Mouse (Mus musculus) lung, postnatal 0 days (tissue): ENCODE data around the gene Hhat. TPM values are rescaled to one million over a fixed set of nuclear protein-coding genes. Genes with fewer than 3 reads are reported as not detected.

ENCODE experiments used
- ATAC-seq: fragments of 200-750 bp; cut with Nextera tagmentation; 2 replicates; pipeline ENCODE4 v1.8.0; 2017; ENCODE audit warnings: moderate library complexity
- DNase-seq: peaks from one replicate; pipeline ENCODE4 v3.0.0-alpha.2; 2016; ENCODE audit warnings: low spot score
- H3K27ac ChIP-seq: fragments of 300-500 bp; sonication (generic); 2 replicates; pipeline ENCODE4 v1.5.1; 2014; ENCODE audit warnings: antibody characterized with exemption, mild to moderate bottlenecking, low read length, mixed read lengths
- H3K27me3 ChIP-seq: fragments of 300-500 bp; sonication (generic); replicated peaks from 2 replicates; pipeline ENCODE4 v1.6.1; 2014; ENCODE audit warnings: low read length, mixed read lengths; ENCODE audit not compliant: insufficient read depth
- H3K36me3 ChIP-seq: fragments of 300-500 bp; sonication (generic); 2 replicates; pipeline ENCODE4 v1.6.1; 2014; ENCODE audit warnings: low read length, mixed read lengths; ENCODE audit not compliant: insufficient read depth
- H3K4me1 ChIP-seq: fragments of 300-500 bp; sonication (generic); 2 replicates; pipeline ENCODE4 v1.6.1; 2014; ENCODE audit warnings: antibody characterized with exemption, low read depth, low read length, mixed read lengths; ENCODE audit not compliant: insufficient read depth
- H3K4me2 ChIP-seq: fragments of 300-500 bp; sonication (generic); replicated peaks from 2 replicates; pipeline ENCODE4 v1.6.1; 2014; ENCODE audit warnings: low read depth, mild to moderate bottlenecking, low read length, moderate library complexity, mixed read lengths
- H3K4me3 ChIP-seq: fragments of 300-500 bp; sonication (generic); 2 replicates; pipeline ENCODE4 v1.5.1; 2014; ENCODE audit warnings: low read depth, low read length
- H3K9ac ChIP-seq: fragments of 300-500 bp; sonication (generic); replicated peaks from 2 replicates; pipeline ENCODE4 v1.6.1; 2014; ENCODE audit warnings: low read depth, mild to moderate bottlenecking
- H3K9me3 ChIP-seq: fragments of 300-500 bp; sonication (generic); 2 replicates; pipeline ENCODE4 v1.6.1; 2016; ENCODE audit warnings: low read length, mixed read lengths
- CTCF ChIP-seq: IDR thresholded peaks from 2 replicates; pipeline ENCODE4 v1.5.1; 2016; ENCODE audit warnings: antibody characterized with exemption, mild to moderate bottlenecking
- EP300 ChIP-seq: IDR thresholded peaks from 2 replicates; pipeline ENCODE4 v1.6.1; 2016; ENCODE audit warnings: antibody characterized with exemption, mild to moderate bottlenecking, control low read depth
- WGBS: fragments of 180-500 bp; shearing (Covaris S2); extraction: QIAGEN DNeasy Blood & Tissue Kit; methylation state at CpG from one replicate; pipeline ENCODE4 v1.1.7; 2014; 5-methylcytosine and 5-hydroxymethylcytosine counted together
- polyA plus RNA-seq: library from polyadenylated mRNA; unstranded; fragments of >200 nt; fragmentation: Nextera tagmentation; extraction: Ambion mirVana; gene quantifications from 2 replicates; pipeline ENCODE4 v1.2.1, GENCODE M21; 2015

The Hhat gene
- polyA plus RNA-seq, 1 experiment from 2014 or later: 2.4 TPM

DNA sequence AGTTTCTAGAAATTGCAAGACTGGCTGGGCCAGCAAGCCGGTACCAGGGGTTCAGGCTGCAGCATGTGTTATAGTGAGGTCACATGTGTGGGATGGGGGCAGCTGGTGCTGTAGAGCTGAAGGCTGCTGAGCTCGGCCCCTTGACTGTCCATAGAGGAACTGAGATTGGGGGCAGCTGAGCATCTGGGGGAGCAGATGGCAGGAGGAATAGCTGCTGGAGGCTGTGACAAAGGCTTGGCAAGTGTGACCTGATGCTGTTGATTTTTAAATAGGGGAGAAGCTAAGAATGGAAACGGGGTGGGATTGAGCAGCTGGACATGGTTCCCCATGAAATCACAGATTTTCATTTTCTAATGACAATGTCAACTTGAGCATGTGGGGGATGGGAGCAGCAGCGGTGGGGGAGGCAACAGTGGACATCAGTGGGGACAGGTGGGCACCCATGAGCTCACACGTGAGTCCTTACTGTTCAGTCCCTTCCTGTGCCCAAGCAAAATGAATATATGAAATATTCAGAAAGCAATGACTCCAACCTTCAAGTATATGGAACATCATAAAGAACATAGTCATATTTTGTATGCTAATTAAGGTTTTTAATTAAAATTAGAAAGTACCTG, 212.9 kb downstream of the Hhat start:
- no peaks in the 10 kb centered on the region for H3K36me3 ChIP-seq
- H3K9me3 ChIP-seq: no peaks in the 10 kb centered on the region
- no peak overlapping the region for H3K27ac ChIP-seq
- WGBS: 68% methylated on average over 5 of the region's 5 CpGs
- TF ChIP-seq EP300 (no peak), CTCF (no peak)
- no peak overlapping the region for H3K9ac ChIP-seq
- ATAC-seq: no peak
- H3K4me2 ChIP-seq: no peak overlapping the region
- H3K4me1 ChIP-seq: no peaks in the 10 kb centered on the region
- no peak for DNase-seq
- no peak overlapping the region for H3K4me3 ChIP-seq
- no peaks in the 10 kb centered on the region for H3K27me3 ChIP-seq

DNA sequence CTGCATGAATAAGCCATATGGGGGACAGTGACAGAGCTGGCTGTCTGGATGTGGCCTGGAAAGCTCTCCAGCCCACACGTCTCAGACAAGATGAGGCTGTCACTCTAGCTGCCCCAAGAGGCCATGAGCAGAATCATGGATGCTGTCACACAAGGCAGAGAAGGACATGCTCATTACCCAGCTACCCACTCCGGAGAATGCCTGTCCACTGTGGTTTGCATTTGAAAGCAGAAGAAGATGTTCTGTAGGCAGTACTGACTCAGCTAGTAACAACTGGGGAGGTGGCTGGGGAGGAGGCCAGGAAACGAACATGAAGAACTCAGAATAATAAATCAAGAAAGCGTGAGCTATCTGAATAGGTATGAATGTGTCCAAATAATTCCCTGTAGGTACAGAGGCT, 215.5 kb downstream of the Hhat start:
- H3K4me3 ChIP-seq: no peak overlapping the region
- no peak overlapping the region for H3K27ac ChIP-seq
- DNase-seq (no peak), ATAC-seq (no peak)
- TF ChIP-seq CTCF (no peak), EP300 (no peak)
- no peaks in the 10 kb centered on the region for H3K27me3 ChIP-seq
- no peak overlapping the region for H3K9ac ChIP-seq
- no peaks in the 10 kb centered on the region for H3K9me3 ChIP-seq
- no peaks in the 10 kb centered on the region for H3K4me1 ChIP-seq
- H3K36me3 ChIP-seq: no peaks in the 10 kb centered on the region
- WGBS: 77% methylated on average over 4 of the region's 4 CpGs
- no peak overlapping the region for H3K4me2 ChIP-seq

DNA sequence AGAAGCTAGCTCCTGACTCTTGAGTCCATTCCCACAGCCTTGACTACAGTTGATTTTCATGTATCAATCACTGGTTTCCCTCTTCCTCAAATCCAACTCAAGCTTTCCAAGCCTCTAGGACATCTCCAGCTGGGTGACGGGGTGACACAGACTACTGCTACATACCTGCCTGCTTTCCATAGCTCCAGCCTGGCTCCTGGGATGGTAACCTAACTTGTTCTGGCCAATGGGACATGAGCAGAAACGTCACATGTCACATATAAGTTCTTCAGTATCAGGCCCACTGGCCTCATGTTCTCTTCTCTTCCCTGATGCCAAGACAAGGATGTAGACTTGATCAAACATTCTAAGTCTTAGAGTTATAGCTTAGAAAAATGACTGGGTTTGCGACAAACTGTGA, 220.5 kb downstream of the Hhat start:
- DNase-seq (no peak), ATAC-seq (no peak)
- 85% methylated on average over 3 of the region's 3 CpGs for WGBS
- no peaks in the 10 kb centered on the region for H3K4me1 ChIP-seq
- no peak overlapping the region for H3K9ac ChIP-seq
- TF ChIP-seq CTCF: no peak
- TF ChIP-seq EP300: no peak
- H3K4me3 ChIP-seq: no peak overlapping the region
- H3K27me3 ChIP-seq: no peaks in the 10 kb centered on the region
- no peaks in the 10 kb centered on the region for H3K36me3 ChIP-seq
- H3K4me2 ChIP-seq: no peak overlapping the region
- no peaks in the 10 kb centered on the region for H3K9me3 ChIP-seq
- H3K27ac ChIP-seq: no peak overlapping the region

DNA sequence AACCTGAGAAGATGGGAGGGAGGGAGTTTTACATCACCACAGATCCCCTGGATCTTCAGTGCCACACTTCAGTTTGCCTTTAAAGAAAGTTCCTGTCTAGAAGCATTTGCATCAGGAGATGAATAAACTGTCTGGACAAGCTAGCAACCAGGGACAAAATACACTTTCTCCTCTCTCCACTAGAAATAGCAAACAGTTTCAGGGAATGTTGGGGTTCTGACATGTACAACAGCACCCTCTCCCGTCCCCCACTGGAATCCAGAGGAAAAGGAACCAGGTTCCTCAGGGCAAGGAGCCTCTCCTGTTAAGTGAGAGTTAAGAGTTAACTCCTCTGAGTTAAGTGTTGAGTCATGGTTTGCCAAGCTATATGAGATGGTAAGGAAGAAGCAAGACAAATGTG, 224.2 kb downstream of the Hhat start:
- no peaks in the 10 kb centered on the region for H3K4me1 ChIP-seq
- peak; percentile 66 for TF ChIP-seq CTCF
- no peak for TF ChIP-seq EP300
- DNase-seq (peak; percentile 41), ATAC-seq (no peak)
- WGBS: 18% methylated on average over 1 of the region's 1 CpGs
- no peaks in the 10 kb centered on the region for H3K9me3 ChIP-seq
- H3K4me2 ChIP-seq: no peak overlapping the region
- H3K9ac ChIP-seq: no peak overlapping the region
- H3K27me3 ChIP-seq: no peaks in the 10 kb centered on the region
- H3K36me3 ChIP-seq: no peaks in the 10 kb centered on the region
- no peak overlapping the region for H3K27ac ChIP-seq
- H3K4me3 ChIP-seq: no peak overlapping the region

DNA sequence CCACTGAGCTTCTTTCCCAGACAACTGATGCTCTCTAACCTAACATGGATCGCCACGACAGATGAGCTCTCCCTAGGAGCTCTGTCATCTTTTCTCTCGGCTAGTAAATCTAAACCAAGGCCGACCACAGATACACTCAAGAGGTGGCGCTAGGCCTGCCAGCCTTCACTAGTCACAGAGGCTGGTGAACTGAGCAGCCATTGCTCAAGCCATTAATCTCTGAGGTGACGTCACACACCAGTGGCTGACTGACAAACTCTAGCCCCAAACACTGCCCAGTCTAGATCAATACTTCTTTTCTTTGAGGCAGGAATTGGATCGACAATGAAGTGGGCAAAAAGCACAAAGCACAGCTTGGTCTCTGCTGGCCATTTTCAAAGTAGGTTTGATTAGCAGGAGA, 226.1 kb downstream of the Hhat start:
- Histone ChIP-seq H3K27me3 (no peaks in the 10 kb centered on the region), H3K27ac (no peak overlapping the region), H3K9ac (no peak overlapping the region), H3K36me3 (no peaks in the 10 kb centered on the region), H3K4me2 (no peak overlapping the region), H3K4me1 (no peaks in the 10 kb centered on the region), H3K4me3 (no peak overlapping the region), H3K9me3 (no peaks in the 10 kb centered on the region)
- no peak for ATAC-seq
- WGBS: 70% methylated on average over 7 of the region's 7 CpGs
- DNase-seq: no peak
- TF ChIP-seq EP300 (no peak), CTCF (no peak)

DNA sequence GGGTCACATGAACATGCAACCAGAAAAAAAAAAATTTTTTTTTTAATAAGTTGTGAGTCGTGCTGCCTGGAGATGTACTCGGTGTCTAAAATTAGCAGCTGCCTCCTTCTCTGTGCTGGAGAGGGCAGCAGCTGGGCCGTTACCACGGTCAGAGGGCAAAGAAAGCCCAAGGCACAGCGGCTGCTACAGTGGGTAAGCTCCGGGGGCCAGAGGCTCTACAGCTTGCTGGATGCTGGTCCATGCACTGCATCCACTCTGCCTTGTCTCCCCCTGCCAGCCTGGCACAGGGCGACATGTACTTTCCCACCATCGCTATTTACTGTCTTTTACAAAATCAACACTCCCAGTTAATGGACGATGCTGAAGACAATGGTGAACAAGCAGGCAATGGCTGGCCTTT, 226.9 kb downstream of the Hhat start:
- Histone ChIP-seq H3K9ac (no peak overlapping the region), H3K4me3 (no peak overlapping the region), H3K4me2 (no peak overlapping the region), H3K9me3 (no peaks in the 10 kb centered on the region), H3K4me1 (no peaks in the 10 kb centered on the region), H3K36me3 (no peaks in the 10 kb centered on the region), H3K27ac (no peak overlapping the region), H3K27me3 (no peaks in the 10 kb centered on the region)
- TF ChIP-seq EP300 (no peak), CTCF (no peak)
- no peak for DNase-seq
- ATAC-seq: no peak
- WGBS: 59% methylated on average over 9 of the region's 9 CpGs

DNA sequence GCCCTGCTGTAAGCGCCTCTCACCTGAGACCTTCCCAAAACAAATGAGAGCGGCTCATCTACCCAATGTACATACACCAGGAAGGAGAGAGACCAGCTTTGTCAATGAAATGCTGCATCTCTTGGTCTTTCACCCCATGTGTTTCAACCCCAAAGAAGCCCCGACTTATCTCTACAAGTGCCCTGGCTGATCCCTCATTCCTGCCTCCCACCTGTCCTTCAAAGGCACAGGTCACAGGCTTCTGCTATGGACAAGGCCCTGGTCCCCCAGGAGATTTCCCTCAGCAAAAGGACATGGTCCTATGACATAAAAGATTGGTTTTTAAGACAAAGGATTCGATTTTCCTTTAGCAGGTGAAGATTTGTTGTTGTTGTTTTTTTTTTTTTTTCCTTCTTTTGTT, 227.3 kb downstream of the Hhat start:
- Histone ChIP-seq H3K4me2 (no peak overlapping the region), H3K4me3 (no peak overlapping the region), H3K27me3 (no peaks in the 10 kb centered on the region), H3K27ac (no peak overlapping the region), H3K36me3 (no peaks in the 10 kb centered on the region), H3K4me1 (no peaks in the 10 kb centered on the region), H3K9me3 (no peaks in the 10 kb centered on the region), H3K9ac (no peak overlapping the region)
- DNase-seq: no peak
- TF ChIP-seq CTCF: no peak
- no peak for TF ChIP-seq EP300
- 79% methylated on average over 4 of the region's 4 CpGs for WGBS
- ATAC-seq: no peak
